In the genomic region with DNA sequence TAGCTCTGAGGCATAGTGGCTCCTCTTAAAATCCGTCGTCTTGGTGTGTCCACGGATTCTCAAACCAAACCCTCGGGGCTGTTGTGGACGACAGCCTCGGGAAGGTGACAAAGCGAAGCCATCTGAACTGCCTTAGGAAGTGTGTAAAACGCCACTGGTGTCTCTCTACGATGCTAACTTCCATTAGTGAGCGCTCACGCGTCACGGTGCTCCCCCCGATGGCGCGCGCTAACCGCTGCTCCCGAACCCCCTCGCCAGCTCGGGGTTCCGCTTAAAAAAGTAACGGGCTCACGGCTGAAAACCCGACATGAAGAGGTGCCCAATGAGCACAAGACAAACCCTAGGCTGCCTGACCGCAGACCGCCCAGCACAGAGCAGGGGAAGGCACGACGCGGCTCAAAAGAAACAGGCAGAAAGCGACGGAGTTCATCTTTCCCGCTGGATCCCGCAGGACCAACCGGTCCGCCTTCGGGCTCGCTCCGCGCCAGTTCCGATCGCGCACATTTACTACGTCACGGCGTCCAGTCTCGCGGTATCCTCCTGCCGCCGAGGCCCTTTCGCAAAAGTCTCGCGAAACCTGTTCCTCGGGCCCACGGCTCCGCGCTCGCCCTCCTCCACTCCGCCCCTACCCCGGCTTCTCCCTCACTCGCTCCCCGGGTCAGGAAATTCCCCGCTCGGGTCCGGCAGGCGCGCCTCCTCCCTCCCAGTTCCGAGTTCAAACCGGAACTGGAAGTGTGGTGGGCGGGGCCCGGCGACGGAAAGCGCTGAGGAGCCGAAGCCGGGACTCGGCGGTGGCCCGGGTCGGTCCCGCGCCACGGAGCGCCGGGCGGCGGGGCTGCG, we compare ENCODE assay signal across 8 mouse cellular contexts. TPM values are rescaled to one million over a fixed set of nuclear protein-coding genes. Genes with fewer than 3 reads are reported as not detected.
DNase-seq lines count a peak whose midpoint lies in the region; ATAC-seq lines count a peak whose summit lies in the region.

TSS of gene Map3k7 (plus strand) at position 744 of the 840 bp plus-strand sequence.

- peak within 1 kb of the TSS; percentile 97 for H3K27ac ChIP-seq in brown adipose tissue, adult 24 weeks (replicated peaks; ENCODE audit: low read depth, low read length)
- peak within 1 kb of the TSS; percentile 99 for H3K27ac ChIP-seq in heart, embryonic 13.5 days (replicated peaks)
- peak within 1 kb of the TSS; percentile 98 for H3K27ac ChIP-seq in liver, embryonic 12.5 days
- H3K27ac ChIP-seq in stomach, embryonic 15.5 days, result peak within 1 kb of the TSS; percentile 98

- no peaks in the 10 kb centered on the region for H3K27me3 ChIP-seq in heart, embryonic 13.5 days (replicated peaks)
- H3K27me3 ChIP-seq in liver, embryonic 12.5 days (replicated peaks), result no peaks in the 10 kb centered on the region
- H3K27me3 ChIP-seq in stomach, embryonic 15.5 days (replicated peaks), result no peaks in the 10 kb centered on the region

- H3K4me1 ChIP-seq in brown adipose tissue, adult 24 weeks (ENCODE audit: control insufficient read depth, insufficient read depth, insufficient read length, low read length), result no peaks in the 10 kb centered on the region
- peaks cover 43% of the 10 kb centered on the region for H3K4me1 ChIP-seq in heart, embryonic 13.5 days
- peaks cover 34% of the 10 kb centered on the region for H3K4me1 ChIP-seq in liver, embryonic 12.5 days
- peaks cover 11% of the 10 kb centered on the region; the same call in 1 of the 2 replicates for H3K4me1 ChIP-seq in stomach, embryonic 15.5 days

- peaks cover 3% of the 10 kb centered on the region; the same call in 1 of the 2 replicates for H3K36me3 ChIP-seq in heart, embryonic 13.5 days
- H3K36me3 ChIP-seq in liver, embryonic 12.5 days, result no peaks in the 10 kb centered on the region
- no peaks in the 10 kb centered on the region for H3K36me3 ChIP-seq in stomach, embryonic 15.5 days

- peak; percentile 83 for ATAC-seq in heart, embryonic 13.5 days (ENCODE audit: extremely low read depth, insufficient number of reproducible peaks, low FRiP score, low TSS enrichment)
- ATAC-seq in liver, embryonic 12.5 days, result peak; percentile 91
- ATAC-seq in stomach, embryonic 15.5 days (ENCODE audit: insufficient read depth, low FRiP score, low read depth), result peak; percentile 97

- WGBS in heart, embryonic 13.5 days, result under 1% methylated on average over 84 of the region's 88 CpGs
- under 1% methylated on average over 88 of the region's 88 CpGs for WGBS in liver, embryonic 12.5 days (ENCODE audit: insufficient replicate concordance)
- WGBS in stomach, embryonic 15.5 days, result under 1% methylated on average over 88 of the region's 88 CpGs

- peak within 1 kb of the TSS; percentile 98 for H3K9ac ChIP-seq in heart, embryonic 13.5 days
- H3K9ac ChIP-seq in liver, embryonic 12.5 days, result peak within 1 kb of the TSS; percentile 86
- H3K9ac ChIP-seq in stomach, embryonic 15.5 days, result peak within 1 kb of the TSS; percentile 71

- no peaks in the 10 kb centered on the region for H3K9me3 ChIP-seq in heart, embryonic 13.5 days
- H3K9me3 ChIP-seq in liver, embryonic 12.5 days (replicated peaks), result no peaks in the 10 kb centered on the region
- no peaks in the 10 kb centered on the region for H3K9me3 ChIP-seq in stomach, embryonic 15.5 days

- DNase-seq in CD4-positive, CD25-positive, alpha-beta regulatory T cell, adult 2 months (ENCODE audit: low read depth, low spot score), result peak; percentile 96
- peak; percentile 30 for DNase-seq in fat pad, adult 2 months (ENCODE audit: extremely low read depth, low read depth, low spot score)
- DNase-seq in kidney, postnatal 10 days, result peak; percentile 98
- DNase-seq in natural killer cell, adult 2 months (ENCODE audit: low spot score in 2 of 2), result peak; percentile 91 to 93

- peak within 1 kb of the TSS; percentile 93 for H3K4me2 ChIP-seq in heart, embryonic 13.5 days
- peak within 1 kb of the TSS; percentile 79 for H3K4me2 ChIP-seq in liver, embryonic 12.5 days
- H3K4me2 ChIP-seq in stomach, embryonic 15.5 days, result peak within 1 kb of the TSS; percentile 76

- H3K4me3 ChIP-seq in brown adipose tissue, adult 24 weeks (ENCODE audit: insufficient read depth, low read depth, low read length), result peak within 1 kb of the TSS; percentile 86
- peak within 1 kb of the TSS; percentile 95 for H3K4me3 ChIP-seq in heart, embryonic 13.5 days
- H3K4me3 ChIP-seq in liver, embryonic 12.5 days, result peak within 1 kb of the TSS; percentile 90
- peak within 1 kb of the TSS; percentile 81 for H3K4me3 ChIP-seq in stomach, embryonic 15.5 days (replicated peaks)

RNA-seq across cellular contexts. Expression of gene Map3k7, which starts in this region (rescaled TPM):
- 19.8 and 24.0 TPM in 2 replicates for polyA plus RNA-seq in brown adipose tissue, adult 24 weeks (2012; ENCODE audit: insufficient read depth, insufficient read length, missing spikeins)
- polyA plus RNA-seq in heart, embryonic 13.5 days (2015; fragmentation: Nextera tagmentation; extraction: Ambion mirVana), result 28.0 and 28.4 TPM in 2 replicates
- 25.0 and 25.3 TPM in 2 replicates for polyA plus RNA-seq in liver, embryonic 12.5 days (2016; fragmentation: Nextera tagmentation; extraction: Ambion mirVana)
- polyA plus RNA-seq in stomach, embryonic 15.5 days (2015; fragmentation: Nextera tagmentation; extraction: Ambion mirVana), result 23.7 and 25.2 TPM in 2 replicates

Comparison
In these comparisons a context has a peak if more than half of its experiments do, and no peak if none do; other contexts are left out.
1. Peak in every context shown above with its lines: DNase-seq, ATAC-seq, H3K4me3 ChIP-seq and H3K27ac ChIP-seq.
2. DNase-seq: peak in every context shown above with its lines; median percentile 98 in kidney, postnatal 10 days; 96 in CD4-positive, CD25-positive, alpha-beta regulatory T cell, adult 2 months; 92 in natural killer cell, adult 2 months; 30 in fat pad, adult 2 months.